Mouse (Mus musculus): ENCODE data around the gene Tceal1. TPM values are rescaled to one million over a fixed set of nuclear protein-coding genes. Genes with fewer than 3 reads are reported as not detected.
A peak's percentile ranks its signal among the peaks of the same experiment; 100 is the strongest.
"Not testable (repeated sequence)": the region's sequence is repeated elsewhere in the genome, so short reads cannot be mapped to it uniquely, and the experiment has no call there.

The Tceal1 gene
- polyA plus RNA-seq, 1 experiment from 2014 or later: 11.5 TPM

GRCm38 (mm10) chrX:136708168-136708681 lies 443 bp downstream of the Tceal1 start:
- H3K9me3 ChIP-seq (replicated peaks; ENCODE audit: control insufficient read depth, low read length): no peaks in the 10 kb centered on the region
- H3K4me1 ChIP-seq (ENCODE audit: control insufficient read depth, insufficient read depth, low read length): no peaks in the 10 kb centered on the region
- H3K27ac ChIP-seq (replicated peaks; ENCODE audit: low read depth, low read length): peak overlapping the region; percentile 52
- ATAC-seq (replicated peaks; ENCODE audit: insufficient number of reproducible peaks, low FRiP score, low TSS enrichment, low read depth) (peak; percentile 86), DNase-seq (ENCODE audit: low spot score) (peak; percentile 66)
- peak overlapping the region; percentile 49 for H3K4me3 ChIP-seq (ENCODE audit: low read depth, low read length)
- 11% methylated on average over 18 of the region's 18 CpGs for WGBS
- peak overlapping the region; percentile 68 for H3K9ac ChIP-seq (replicated peaks; ENCODE audit: low read length)
- H3K36me3 ChIP-seq (replicated peaks; ENCODE audit: control insufficient read depth, insufficient read depth, low read depth, low read length): no peaks in the 10 kb centered on the region
- no peaks in the 10 kb centered on the region for H3K27me3 ChIP-seq (ENCODE audit: control insufficient read depth, insufficient read depth, low read length)
- H3K4me2 ChIP-seq (ENCODE audit: low read depth, low read length): peak overlapping the region; percentile 48

- Histone ChIP-seq H3K36me3 (replicated peaks; ENCODE audit: control insufficient read depth, insufficient read depth, low read depth, low read length) (no peaks in the 10 kb centered on the region), H3K4me1 (ENCODE audit: control insufficient read depth, insufficient read depth, low read length) (no peaks in the 10 kb centered on the region), H3K9me3 (replicated peaks; ENCODE audit: control insufficient read depth, low read length) (no peaks in the 10 kb centered on the region), H3K9ac (replicated peaks; ENCODE audit: low read length) (peak overlapping the region; percentile 68), H3K4me2 (ENCODE audit: low read depth, low read length) (peak overlapping the region; percentile 48), H3K27ac (replicated peaks; ENCODE audit: low read depth, low read length) (peak overlapping the region; percentile 35; the same call in 1 of the 2 replicates), H3K27me3 (ENCODE audit: control insufficient read depth, insufficient read depth, low read length) (no peaks in the 10 kb centered on the region), H3K4me3 (ENCODE audit: low read depth, low read length) (peak overlapping the region; percentile 49)
- ATAC-seq (replicated peaks; ENCODE audit: insufficient number of reproducible peaks, low FRiP score, low TSS enrichment, low read depth) (no peak), DNase-seq (ENCODE audit: low spot score) (no peak)
- 29% methylated on average over 14 of the region's 14 CpGs for WGBS
Observed at GRCm38 (mm10) chrX:136708782-136709181, 1.0 kb downstream of the Tceal1 start.

GRCm38 (mm10) chrX:136714742-136715474 lies 7.1 kb downstream of the Tceal1 start:
- H3K27ac ChIP-seq (replicated peaks; ENCODE audit: low read depth, low read length); H3K9me3 ChIP-seq (replicated peaks; ENCODE audit: control insufficient read depth, low read length); H3K27me3 ChIP-seq (ENCODE audit: control insufficient read depth, insufficient read depth, low read length); H3K4me3 ChIP-seq (ENCODE audit: low read depth, low read length); H3K4me1 ChIP-seq (ENCODE audit: control insufficient read depth, insufficient read depth, low read length); H3K36me3 ChIP-seq (replicated peaks; ENCODE audit: control insufficient read depth, insufficient read depth, low read depth, low read length); H3K9ac ChIP-seq (replicated peaks; ENCODE audit: low read length); H3K4me2 ChIP-seq (ENCODE audit: low read depth, low read length): not testable (repeated sequence)
- ATAC-seq (replicated peaks; ENCODE audit: insufficient number of reproducible peaks, low FRiP score, low TSS enrichment, low read depth) (peak; percentile 81), DNase-seq (ENCODE audit: low spot score) (peak; percentile 4)
- 61% methylated on average over 3 of the region's 3 CpGs for WGBS

DNA sequence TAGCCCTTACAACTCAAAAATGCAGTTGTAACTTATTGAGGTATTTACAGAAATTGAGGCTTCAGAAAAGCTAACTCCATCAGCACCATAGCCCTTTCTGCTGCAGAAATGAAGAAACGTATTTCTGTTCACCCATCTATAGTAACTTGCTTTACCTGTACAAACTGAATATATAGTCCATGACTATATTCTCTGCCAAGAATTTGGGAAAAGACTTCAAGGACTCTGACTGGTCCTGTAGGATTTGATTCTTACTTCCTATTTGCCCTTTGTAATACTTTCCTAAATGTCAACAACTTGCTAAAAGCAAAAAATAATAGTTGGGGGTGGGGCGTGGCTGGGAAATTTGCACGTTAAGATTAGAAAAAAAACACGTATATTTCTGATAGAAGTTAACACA lies 24.2 kb downstream of the Tceal1 start:
- WGBS: 86% methylated on average over 4 of the region's 4 CpGs
- no peak overlapping the region for H3K4me2 ChIP-seq (ENCODE audit: low read depth, low read length)
- H3K27ac ChIP-seq (replicated peaks; ENCODE audit: low read depth, low read length): no peak overlapping the region
- H3K9ac ChIP-seq (replicated peaks; ENCODE audit: low read length): no peak overlapping the region
- no peaks in the 10 kb centered on the region for H3K9me3 ChIP-seq (replicated peaks; ENCODE audit: control insufficient read depth, low read length)
- no peak for ATAC-seq (replicated peaks; ENCODE audit: insufficient number of reproducible peaks, low FRiP score, low TSS enrichment, low read depth)
- no peak overlapping the region for H3K4me3 ChIP-seq (ENCODE audit: low read depth, low read length)
- H3K36me3 ChIP-seq (replicated peaks; ENCODE audit: control insufficient read depth, insufficient read depth, low read depth, low read length): no peaks in the 10 kb centered on the region
- no peak for DNase-seq (ENCODE audit: low spot score)
- H3K4me1 ChIP-seq (ENCODE audit: control insufficient read depth, insufficient read depth, low read length): no peaks in the 10 kb centered on the region
- H3K27me3 ChIP-seq (ENCODE audit: control insufficient read depth, insufficient read depth, low read length): no peaks in the 10 kb centered on the region

DNA sequence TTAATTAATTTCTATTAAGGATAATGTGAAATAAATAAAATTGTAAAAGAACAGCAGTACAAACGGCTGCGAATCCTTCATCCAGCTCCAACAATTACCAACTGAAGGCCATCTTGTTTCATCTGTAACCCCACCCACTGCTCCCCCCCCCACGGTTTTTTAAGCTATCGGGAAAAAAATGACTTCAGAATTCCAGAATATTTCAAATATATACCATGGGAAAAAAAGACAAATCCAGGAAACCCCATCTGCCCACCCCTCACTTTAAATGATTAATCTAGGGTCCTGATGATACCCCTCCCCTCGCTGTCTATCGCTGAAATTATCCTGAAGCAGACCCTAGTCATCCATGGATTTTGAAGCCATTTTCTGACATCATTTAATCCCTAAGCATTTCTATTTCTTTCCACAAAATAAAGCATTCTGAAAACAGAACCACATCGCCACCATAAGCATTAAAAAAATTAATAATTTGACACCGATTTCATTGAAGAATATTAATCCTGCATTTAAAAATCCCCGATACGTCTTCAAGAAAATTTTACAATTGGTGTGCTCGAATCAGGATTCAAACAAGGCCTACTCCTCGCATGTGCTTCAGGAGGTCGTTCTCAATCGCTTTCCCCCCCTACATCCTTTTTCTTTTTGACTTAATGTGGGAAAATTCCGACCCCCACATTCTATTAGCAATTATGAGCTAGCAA lies 32.5 kb downstream of the Tceal1 start:
- WGBS: 20% methylated on average over 15 of the region's 15 CpGs
- Histone ChIP-seq H3K9ac (replicated peaks; ENCODE audit: low read length) (peak overlapping the region; percentile 70), H3K4me2 (ENCODE audit: low read depth, low read length) (no peak overlapping the region), H3K9me3 (replicated peaks; ENCODE audit: control insufficient read depth, low read length) (no peaks in the 10 kb centered on the region), H3K36me3 (replicated peaks; ENCODE audit: control insufficient read depth, insufficient read depth, low read depth, low read length) (no peaks in the 10 kb centered on the region), H3K27ac (replicated peaks; ENCODE audit: low read depth, low read length) (no peak overlapping the region), H3K4me1 (ENCODE audit: control insufficient read depth, insufficient read depth, low read length) (no peaks in the 10 kb centered on the region), H3K27me3 (ENCODE audit: control insufficient read depth, insufficient read depth, low read length) (no peaks in the 10 kb centered on the region), H3K4me3 (ENCODE audit: low read depth, low read length) (peak overlapping the region; percentile 50)
- ATAC-seq (replicated peaks; ENCODE audit: insufficient number of reproducible peaks, low FRiP score, low TSS enrichment, low read depth) (no peak), DNase-seq (ENCODE audit: low spot score) (peak; percentile 53)

- peak overlapping the region; percentile 67; the same call in 1 of the 2 replicates for H3K27ac ChIP-seq (replicated peaks; ENCODE audit: low read depth, low read length)
- 21% methylated on average over 39 of the region's 39 CpGs for WGBS
- H3K36me3 ChIP-seq (replicated peaks; ENCODE audit: control insufficient read depth, insufficient read depth, low read depth, low read length): no peaks in the 10 kb centered on the region
- H3K9ac ChIP-seq (replicated peaks; ENCODE audit: low read length): peak overlapping the region; percentile 70
- DNase-seq (ENCODE audit: low spot score) (peak; percentile 90), ATAC-seq (replicated peaks; ENCODE audit: insufficient number of reproducible peaks, low FRiP score, low TSS enrichment, low read depth) (peak; percentile 98)
- no peaks in the 10 kb centered on the region for H3K9me3 ChIP-seq (replicated peaks; ENCODE audit: control insufficient read depth, low read length)
- no peaks in the 10 kb centered on the region for H3K4me1 ChIP-seq (ENCODE audit: control insufficient read depth, insufficient read depth, low read length)
- H3K27me3 ChIP-seq (ENCODE audit: control insufficient read depth, insufficient read depth, low read length): no peaks in the 10 kb centered on the region
- peak overlapping the region; percentile 50 for H3K4me3 ChIP-seq (ENCODE audit: low read depth, low read length)
- no peak overlapping the region for H3K4me2 ChIP-seq (ENCODE audit: low read depth, low read length)
Observed at GRCm38 (mm10) chrX:136740791-136741650, 33.2 kb downstream of the Tceal1 start.

DNA sequence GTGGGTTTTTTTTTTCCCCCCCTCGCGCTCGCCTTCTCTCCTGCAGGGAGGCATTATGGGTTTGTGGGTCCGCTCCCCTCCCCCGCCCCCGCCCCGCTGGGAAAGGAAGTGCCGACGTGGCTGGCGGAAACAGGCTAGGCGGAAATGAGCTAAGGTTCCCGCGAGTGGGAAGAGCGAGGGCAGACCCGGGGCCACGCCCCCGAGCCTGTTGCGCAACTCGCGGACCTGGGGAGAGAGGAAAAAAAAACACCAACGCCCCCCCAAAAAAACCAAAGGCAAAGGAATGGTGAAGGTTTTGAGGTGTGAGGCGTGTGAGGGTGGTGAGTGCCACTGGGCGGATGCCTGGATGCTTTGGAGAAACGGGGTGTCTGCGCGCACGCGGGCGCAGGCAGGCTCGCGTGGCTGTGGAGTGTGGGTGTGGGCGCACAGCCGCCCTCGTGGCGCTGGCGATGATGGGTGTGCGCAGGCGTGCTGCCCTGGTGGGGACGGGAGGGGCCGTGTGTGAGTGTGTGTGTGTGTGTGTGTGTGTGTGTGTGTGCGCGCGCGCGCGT lies 33.9 kb downstream of the Tceal1 start:
- no peaks in the 10 kb centered on the region for H3K27me3 ChIP-seq (ENCODE audit: control insufficient read depth, insufficient read depth, low read length)
- H3K9me3 ChIP-seq (replicated peaks; ENCODE audit: control insufficient read depth, low read length): no peaks in the 10 kb centered on the region
- no peaks in the 10 kb centered on the region for H3K36me3 ChIP-seq (replicated peaks; ENCODE audit: control insufficient read depth, insufficient read depth, low read depth, low read length)
- peak overlapping the region; percentile 67; the same call in 1 of the 2 replicates for H3K27ac ChIP-seq (replicated peaks; ENCODE audit: low read depth, low read length)
- 33% methylated on average over 46 of the region's 46 CpGs for WGBS
- no peaks in the 10 kb centered on the region for H3K4me1 ChIP-seq (ENCODE audit: control insufficient read depth, insufficient read depth, low read length)
- peak overlapping the region; percentile 33 for H3K4me2 ChIP-seq (ENCODE audit: low read depth, low read length)
- peak overlapping the region; percentile 39 for H3K4me3 ChIP-seq (ENCODE audit: low read depth, low read length)
- H3K9ac ChIP-seq (replicated peaks; ENCODE audit: low read length): peak overlapping the region; percentile 66
- peak; percentile 72 for ATAC-seq (replicated peaks; ENCODE audit: insufficient number of reproducible peaks, low FRiP score, low TSS enrichment, low read depth)
- DNase-seq (ENCODE audit: low spot score): peak; percentile 66
